Mouse (Mus musculus): Measurements from ENCODE around the gene Mxi1. TPM values are rescaled to one million over a fixed set of nuclear protein-coding genes. Genes with fewer than 3 reads are reported as not detected.
A peak's percentile ranks its signal among the peaks of the same experiment; 100 is the strongest.

Gene Mxi1
- 10 to 100 TPM; 81.4 to 89.0 (median 87.7) TPM for total RNA-seq (2022)

DNA sequence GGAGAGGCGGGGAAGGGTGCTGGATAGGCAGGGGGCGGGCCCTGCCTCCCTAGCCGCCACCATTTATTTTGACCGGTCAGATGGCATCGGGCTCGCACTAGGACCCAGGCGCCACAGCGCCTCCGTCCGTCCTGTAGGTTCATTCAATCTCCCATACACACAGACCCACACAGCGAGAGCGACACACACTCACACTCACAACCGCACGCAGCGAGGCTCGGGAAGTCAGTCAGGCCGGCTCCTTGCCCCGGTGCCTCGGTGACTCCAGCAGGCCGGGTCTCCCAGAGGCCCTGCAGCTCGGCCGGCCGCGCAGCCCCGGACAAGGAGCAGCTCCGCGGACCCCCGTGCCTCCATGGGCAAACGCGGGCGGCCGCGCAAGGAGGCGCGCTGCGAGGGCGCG lies at the start of gene Mxi1:
Mxi1 (plus strand) TSS at position 171 of the 400 bp plus-strand sequence.
- peak; percentile 75 to 83 for DNase-seq (ENCODE audit: low spot score in 2 of 2)

DNA sequence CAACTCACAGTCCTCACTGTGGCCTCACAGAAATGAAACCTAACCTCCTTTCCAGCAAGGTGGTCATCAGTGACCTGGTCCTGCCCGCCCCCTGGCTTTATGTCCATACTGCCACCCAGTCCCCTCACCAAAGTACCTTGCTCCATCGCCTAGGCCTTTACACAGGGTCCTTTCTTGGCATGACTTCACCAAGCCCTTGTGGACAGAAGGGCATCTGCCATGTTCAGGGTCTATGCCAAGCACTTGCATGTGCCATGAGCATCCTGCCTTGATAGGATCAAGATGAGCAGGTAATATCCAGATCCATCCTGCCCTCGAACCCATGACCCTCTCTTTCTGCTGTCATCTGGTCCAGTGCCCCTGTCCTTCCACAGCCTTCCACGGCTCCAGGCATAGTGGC lies 49.5 kb upstream of the Mxi1 start:
- DNase-seq (ENCODE audit: low spot score in 2 of 2): no peak

DNA sequence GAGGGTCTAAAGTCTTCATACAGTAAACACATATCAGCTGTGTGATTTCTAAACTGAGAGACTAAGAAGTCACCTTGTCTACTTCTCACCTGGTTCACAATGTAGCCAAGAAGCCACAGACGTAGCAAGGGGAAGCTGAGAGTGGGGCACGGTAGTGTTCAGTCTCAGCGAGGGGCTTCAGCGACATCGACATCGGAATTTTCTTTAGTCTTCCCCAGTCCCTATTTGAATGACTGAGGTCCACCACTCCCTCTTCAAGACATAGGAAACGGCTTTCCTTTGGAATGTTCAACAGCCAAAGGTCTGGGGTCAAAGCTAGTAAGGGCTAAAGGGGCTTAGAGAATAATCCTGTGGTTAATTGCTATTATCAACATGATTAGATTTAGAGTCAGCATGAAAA lies 48.3 kb upstream of the Mxi1 start:
- DNase-seq (ENCODE audit: low spot score in 2 of 2): no peak

DNA sequence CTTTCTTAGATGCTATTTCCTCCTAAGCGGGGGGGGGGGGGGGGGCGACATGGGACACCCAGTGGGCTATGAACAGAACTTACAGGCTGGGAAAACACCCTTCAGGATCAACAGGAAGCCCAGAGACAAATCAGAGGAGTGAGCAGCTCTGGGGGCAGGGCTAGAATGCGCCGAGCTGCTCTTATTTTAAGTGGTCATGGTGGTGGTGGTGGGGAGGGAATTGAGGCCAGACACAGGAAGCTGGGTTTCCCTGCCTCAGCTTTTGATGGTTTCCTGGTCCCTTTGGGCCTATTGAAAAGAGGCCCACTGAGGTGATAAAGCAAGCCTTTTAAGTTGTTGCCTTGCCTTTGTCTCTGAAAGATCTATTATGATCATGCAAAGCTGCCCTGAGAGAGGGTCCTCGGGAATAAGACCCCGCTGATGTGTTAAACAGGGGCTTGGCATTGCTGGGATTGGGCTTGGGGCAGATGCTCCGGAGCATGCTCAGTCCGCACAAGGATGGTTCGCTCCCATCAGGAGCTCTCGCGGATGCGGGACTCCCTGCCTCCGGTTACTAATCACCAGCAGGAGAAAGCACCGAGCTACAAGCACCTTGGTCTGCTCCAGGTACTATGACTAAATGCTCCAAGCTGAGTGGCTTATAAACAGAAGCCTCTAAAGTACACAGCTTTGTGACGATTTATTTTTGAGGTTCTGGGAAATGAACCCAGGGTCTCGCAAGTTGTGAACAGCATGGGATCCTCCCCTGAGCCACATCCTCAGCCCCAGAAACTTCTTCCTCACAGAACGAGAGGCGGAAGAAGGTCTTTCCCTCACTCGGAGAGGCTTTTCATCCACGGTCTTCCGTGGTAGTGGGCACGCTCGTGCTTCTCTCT lies 46.2 kb upstream of the Mxi1 start:
- DNase-seq (ENCODE audit: low spot score in 2 of 2): no peak

DNA sequence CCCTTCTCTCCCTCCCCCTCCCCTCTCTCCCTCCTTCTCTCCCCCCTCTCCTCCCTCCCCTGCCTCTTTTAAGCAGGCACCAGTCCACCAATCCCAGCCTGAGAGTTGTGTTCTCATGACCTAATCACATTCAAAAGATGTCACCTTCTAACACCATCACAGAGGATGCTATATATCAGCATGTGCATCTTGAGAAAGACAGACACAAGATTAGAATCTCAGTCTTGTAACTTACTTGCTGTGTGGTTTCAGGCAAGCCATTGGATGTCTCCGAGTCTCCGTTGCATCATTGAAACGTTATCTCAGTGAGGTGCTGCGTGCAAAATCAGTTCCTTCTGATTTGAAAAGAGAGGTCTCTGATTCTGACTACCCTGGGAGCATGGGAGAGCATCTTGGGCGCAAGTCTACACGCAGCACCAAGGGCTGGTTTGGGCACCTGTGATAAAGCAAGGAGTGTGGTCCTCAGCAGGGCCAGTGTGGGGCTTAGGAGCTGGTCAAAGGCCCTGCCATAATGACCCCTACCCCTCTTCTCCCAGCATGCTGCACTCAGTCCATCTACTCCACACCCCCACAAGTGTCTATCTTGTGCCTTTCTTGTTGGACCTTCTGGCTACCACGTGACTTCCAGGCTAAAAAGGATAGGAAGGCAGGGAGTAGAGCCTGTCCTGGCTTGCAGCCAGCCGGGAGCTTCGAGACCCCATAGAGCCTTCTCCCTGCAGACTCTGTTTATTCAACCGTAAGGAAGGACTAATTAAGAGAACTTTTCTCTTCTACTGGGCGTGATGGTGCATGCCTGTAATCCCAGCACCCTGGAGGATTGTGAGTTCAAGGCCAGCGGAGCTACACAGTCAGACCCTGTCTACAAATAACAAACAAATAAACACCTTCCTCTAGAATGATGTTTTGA lies 45.2 kb upstream of the Mxi1 start:
- no peak for DNase-seq (ENCODE audit: low spot score in 2 of 2)

DNA sequence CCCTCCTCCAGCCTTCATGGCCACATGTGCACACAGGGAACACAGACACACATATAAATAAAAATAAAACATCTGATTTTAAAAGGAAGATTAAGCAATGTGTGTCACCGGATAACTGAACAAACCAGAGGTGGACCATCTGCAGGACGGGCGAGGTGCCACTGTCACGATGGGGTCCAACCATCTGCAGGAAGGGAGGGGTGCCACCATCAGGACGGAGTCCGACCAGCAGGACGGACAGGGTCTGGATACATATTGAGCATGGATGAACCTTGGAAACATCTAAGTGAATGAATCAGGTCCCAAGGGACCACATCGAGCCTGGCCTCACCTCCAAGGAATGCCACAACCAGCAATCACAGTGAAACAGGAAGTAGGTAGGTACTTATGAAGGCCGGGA lies 43.0 kb upstream of the Mxi1 start:
- DNase-seq (ENCODE audit: low spot score in 2 of 2): no peak

DNA sequence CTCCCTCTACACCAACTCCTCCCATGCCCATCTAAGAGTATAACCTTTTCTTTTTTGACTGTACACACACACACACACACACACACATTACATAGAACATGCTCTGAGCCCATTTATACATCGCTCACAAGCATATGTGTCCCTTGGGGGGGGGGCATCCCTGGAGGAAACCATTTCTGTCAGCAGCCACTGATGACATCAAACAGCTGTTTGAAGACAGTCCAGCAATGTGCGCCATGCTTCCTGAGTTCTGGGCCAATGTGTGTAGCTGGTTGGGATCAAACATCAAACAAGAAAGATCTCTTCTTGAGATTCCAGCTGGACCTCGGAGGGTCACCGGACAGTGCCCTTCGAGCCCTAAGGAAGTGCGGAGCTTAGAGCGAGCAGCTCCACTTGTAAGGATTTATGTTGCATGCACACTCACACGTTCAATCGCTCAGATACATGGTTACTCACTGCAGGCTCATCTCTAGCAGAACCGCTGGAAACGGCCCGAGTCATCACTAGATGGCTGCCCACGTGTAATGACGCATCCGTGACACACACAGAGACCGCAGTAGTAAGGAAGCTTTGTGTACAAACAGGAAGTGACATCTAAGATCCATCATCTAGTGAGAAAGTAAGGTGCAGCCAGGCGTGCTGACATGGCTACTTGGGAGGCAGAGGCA lies 37.1 kb upstream of the Mxi1 start:
- DNase-seq (ENCODE audit: low spot score in 2 of 2): no peak

- DNase-seq (ENCODE audit: low spot score in 2 of 2): no peak
Observed at GRCm38 (mm10) chr19:53273781-53274428, 36.4 kb upstream of the Mxi1 start.

DNA sequence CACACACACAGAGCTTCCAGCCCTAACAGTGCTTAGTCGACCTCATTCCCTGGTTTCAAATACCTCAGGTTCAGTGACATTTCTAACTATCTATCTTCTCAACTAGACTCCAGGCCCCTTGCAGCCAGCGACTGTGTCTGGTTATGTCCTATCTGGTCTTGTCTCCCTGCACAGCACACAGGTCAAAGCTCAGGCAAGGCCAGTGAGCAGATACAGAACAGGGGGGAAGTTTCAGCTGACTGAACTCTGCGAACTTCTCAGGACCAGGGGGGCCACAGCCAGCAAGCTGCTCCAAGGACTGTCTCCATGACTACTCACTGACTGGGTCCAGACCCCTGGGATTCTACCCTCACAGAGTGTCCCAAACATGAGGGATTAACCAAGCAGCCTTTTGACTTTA lies 35.1 kb upstream of the Mxi1 start:
- no peak for DNase-seq (ENCODE audit: low spot score in 2 of 2)

- no peak for DNase-seq (ENCODE audit: low spot score in 2 of 2)
Observed at GRCm38 (mm10) chr19:53276902-53277707, 33.2 kb upstream of the Mxi1 start.

GRCm38 (mm10) chr19:53278491-53279415 lies 31.6 kb upstream of the Mxi1 start:
- no peak for DNase-seq (ENCODE audit: low spot score in 2 of 2)

GRCm38 (mm10) chr19:53280254-53280653 lies 30.1 kb upstream of the Mxi1 start:
- DNase-seq (ENCODE audit: low spot score in 2 of 2): no peak

- DNase-seq (ENCODE audit: low spot score in 2 of 2): no peak
Observed at GRCm38 (mm10) chr19:53282571-53282970, 27.7 kb upstream of the Mxi1 start.

- no peak for DNase-seq (ENCODE audit: low spot score in 2 of 2)
Observed at GRCm38 (mm10) chr19:53283742-53284141, 26.6 kb upstream of the Mxi1 start.

DNA sequence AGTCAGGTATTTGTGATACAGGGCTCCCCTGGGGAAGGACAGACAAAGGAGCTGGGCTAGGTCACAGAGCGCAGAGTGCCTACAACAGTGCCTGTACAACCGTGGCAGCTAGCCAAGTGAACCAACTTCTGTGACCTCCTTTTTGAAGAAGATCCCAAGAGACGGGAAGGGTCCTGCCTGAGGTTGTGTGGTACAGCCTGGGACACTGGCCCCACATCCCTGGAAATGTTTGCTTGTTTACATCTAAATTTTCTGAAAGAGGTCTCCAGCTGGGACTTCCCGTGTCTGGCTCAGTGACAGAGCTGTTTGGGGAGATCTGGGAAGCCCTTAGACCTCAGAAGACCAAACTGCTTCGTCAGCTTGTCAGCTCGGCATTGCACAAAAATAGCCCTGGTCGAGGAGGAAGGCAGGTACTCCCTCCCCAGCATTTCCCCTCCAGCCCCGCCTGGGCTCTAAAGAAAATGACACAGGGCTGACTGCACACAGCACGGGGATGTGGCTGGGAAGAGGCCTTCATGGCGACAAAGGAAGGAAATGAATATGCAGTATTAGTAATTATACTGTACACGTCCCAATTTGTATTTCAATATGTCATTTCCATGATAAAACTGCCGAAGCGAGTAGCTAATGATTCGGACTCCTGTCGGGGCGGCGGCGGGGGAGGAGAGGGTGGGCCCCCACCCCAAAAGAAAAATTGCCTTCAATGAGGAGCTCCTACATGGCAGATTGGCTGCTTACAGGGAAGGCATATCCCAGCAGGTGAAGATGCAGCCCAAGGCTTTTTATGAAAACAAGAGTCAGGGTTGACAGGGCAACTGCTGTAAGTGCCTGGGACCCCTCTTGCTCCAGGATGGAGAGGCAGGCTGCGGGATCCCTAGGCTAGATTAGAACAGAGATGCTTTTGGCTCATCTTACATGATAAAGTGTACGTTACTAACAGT lies 25.8 kb upstream of the Mxi1 start:
- DNase-seq (ENCODE audit: low spot score in 2 of 2): no peak

- no peak for DNase-seq (ENCODE audit: low spot score in 2 of 2)
Observed at GRCm38 (mm10) chr19:53296331-53297254, 13.7 kb upstream of the Mxi1 start.

All from left cerebral cortex, adult 8-10 months (tissue).